Comparison of ENCODE assay signal across 11 mouse cellular contexts in genomic region chr11:102946992-102947343, GRCm38 (mm10). TPM values are rescaled to one million over a fixed set of nuclear protein-coding genes. Genes with fewer than 3 reads are reported as not detected.
A peak's percentile ranks its signal among the peaks of the same experiment; 100 is the strongest.
DNase-seq lines count a peak whose midpoint lies in the region; ATAC-seq lines count a peak whose summit lies in the region.
"Had no signal": no experiment of that assay in that cellular context is flagged by ENCODE, and none has a peak within 500 bp of the region (broad histone marks: within the 10 kb centered on the region; RNA-seq: fewer than 3 reads in every experiment).

No protein-coding gene starts in this region.

- peak overlapping the region; percentile 37 for H3K4me3 ChIP-seq in kidney, embryonic 14.5 days (ENCODE audit: low read length)
- H3K4me3 ChIP-seq in embryonic facial prominence, embryonic 11.5 days (ENCODE audit: low read depth, low read length), result peak overlapping the region; percentile 36
- H3K4me3 ChIP-seq in hindbrain, embryonic 16.5 days (ENCODE audit: low read length), result peak overlapping the region; percentile 44
- peak overlapping the region; percentile 42 for H3K4me3 ChIP-seq in midbrain, embryonic 16.5 days (ENCODE audit: low read depth, low read length)

- H3K27ac ChIP-seq in kidney, embryonic 14.5 days (ENCODE audit: low read depth, low read length), result no peak overlapping the region
- H3K27ac ChIP-seq in embryonic facial prominence, embryonic 11.5 days (replicated peaks; ENCODE audit: low read depth, low read length), result no peak overlapping the region
- no peak overlapping the region for H3K27ac ChIP-seq in hindbrain, embryonic 16.5 days (ENCODE audit: low read depth, low read length)
- no peak overlapping the region for H3K27ac ChIP-seq in midbrain, embryonic 16.5 days (ENCODE audit: low read length)

- DNase-seq in kidney, adult 9 months, result no peak
- no peak for DNase-seq in embryonic facial prominence, embryonic 11.5 days (ENCODE audit: low spot score)
- DNase-seq in left cerebral cortex, adult 8-10 months (ENCODE audit: low spot score in 2 of 2), result no peak
- DNase-seq in urinary bladder, postnatal 14 days (ENCODE audit: low spot score), result no peak
- DNase-seq in retina, embryonic 14.5 days (ENCODE audit: low spot score), result no peak

- H3K9ac ChIP-seq in kidney, embryonic 14.5 days (ENCODE audit: low read depth, low read length), result no peak overlapping the region
- no peak overlapping the region for H3K9ac ChIP-seq in embryonic facial prominence, embryonic 11.5 days (replicated peaks; ENCODE audit: low read length)
- H3K9ac ChIP-seq in hindbrain, embryonic 16.5 days (ENCODE audit: low read depth, low read length), result peak overlapping the region; percentile 54; the same call in 1 of the 2 replicates
- H3K9ac ChIP-seq in midbrain, embryonic 16.5 days (ENCODE audit: low read depth, low read length), result no peak overlapping the region

- peaks cover 33% of the 10 kb centered on the region for H3K4me1 ChIP-seq in kidney, embryonic 14.5 days (ENCODE audit: control insufficient read depth, insufficient read depth, low read length)
- peaks cover 12% of the 10 kb centered on the region; the same call in 1 of the 2 replicates for H3K4me1 ChIP-seq in embryonic facial prominence, embryonic 11.5 days (ENCODE audit: control insufficient read depth, insufficient read depth, low read length)
- peaks cover 24% of the 10 kb centered on the region for H3K4me1 ChIP-seq in hindbrain, embryonic 16.5 days (ENCODE audit: control insufficient read depth, insufficient read depth, low read depth, low read length)
- peaks cover 30% of the 10 kb centered on the region for H3K4me1 ChIP-seq in midbrain, embryonic 16.5 days (ENCODE audit: control insufficient read depth, insufficient read depth, low read length)

- ATAC-seq in kidney, embryonic 14.5 days (ENCODE audit: low FRiP score, low TSS enrichment), result peak; percentile 18; the same call in 1 of the 2 replicates
- no peak for ATAC-seq in embryonic facial prominence, embryonic 11.5 days (replicated peaks; ENCODE audit: insufficient number of reproducible peaks, low FRiP score, low TSS enrichment, low read depth)
- ATAC-seq in hindbrain, embryonic 16.5 days, result no peak; the same call in 1 of the 2 replicates
- 0 out of 2 replicates have a peak, but pooled peaks have one; percentile 4 for ATAC-seq in midbrain, embryonic 16.5 days

- 10% methylated on average over 8 of the region's 8 CpGs for WGBS in kidney, embryonic 14.5 days
- WGBS in embryonic facial prominence, embryonic 11.5 days, result 7% methylated on average over 8 of the region's 8 CpGs
- WGBS in hindbrain, embryonic 16.5 days, result 9% methylated on average over 8 of the region's 8 CpGs
- 6% methylated on average over 8 of the region's 8 CpGs for WGBS in midbrain, embryonic 16.5 days

- H3K27me3 ChIP-seq in kidney, embryonic 14.5 days (ENCODE audit: control insufficient read depth, insufficient read depth, low read length), result peaks cover 92% of the 10 kb centered on the region
- H3K27me3 ChIP-seq in embryonic facial prominence, embryonic 11.5 days (ENCODE audit: control insufficient read depth, insufficient read depth, low read length), result peaks cover 73% of the 10 kb centered on the region
- H3K27me3 ChIP-seq in hindbrain, embryonic 16.5 days (replicated peaks; ENCODE audit: control insufficient read depth, insufficient read depth, low read length), result peaks cover 52% of the 10 kb centered on the region
- peaks cover 76% of the 10 kb centered on the region for H3K27me3 ChIP-seq in midbrain, embryonic 16.5 days (ENCODE audit: control insufficient read depth, insufficient read depth, low read depth, low read length)

- peak overlapping the region; percentile 69 for H3K4me2 ChIP-seq in kidney, embryonic 14.5 days (replicated peaks; ENCODE audit: low read depth, low read length)
- peak overlapping the region; percentile 72 for H3K4me2 ChIP-seq in embryonic facial prominence, embryonic 11.5 days (ENCODE audit: low read depth, low read length)
- H3K4me2 ChIP-seq in hindbrain, embryonic 16.5 days (ENCODE audit: low read length), result peak overlapping the region; percentile 58
- peak overlapping the region; percentile 61 for H3K4me2 ChIP-seq in midbrain, embryonic 16.5 days (ENCODE audit: low read length)

- H3K9me3 ChIP-seq in kidney, embryonic 14.5 days (ENCODE audit: control insufficient read depth, low read length), result no peaks in the 10 kb centered on the region
- H3K9me3 ChIP-seq in embryonic facial prominence, embryonic 11.5 days (replicated peaks; ENCODE audit: control insufficient read depth, low read length), result no peaks in the 10 kb centered on the region
- H3K9me3 ChIP-seq in hindbrain, embryonic 16.5 days (ENCODE audit: control insufficient read depth, low read length), result no peaks in the 10 kb centered on the region
- H3K9me3 ChIP-seq in midbrain, embryonic 16.5 days (replicated peaks; ENCODE audit: control insufficient read depth, low read length, poor library complexity, severe bottlenecking), result no peaks in the 10 kb centered on the region

- H3K36me3 ChIP-seq in kidney, embryonic 14.5 days (ENCODE audit: control insufficient read depth, insufficient read depth, low read length), result no peaks in the 10 kb centered on the region
- no peaks in the 10 kb centered on the region for H3K36me3 ChIP-seq in embryonic facial prominence, embryonic 11.5 days (replicated peaks; ENCODE audit: control insufficient read depth, insufficient read depth, low read depth, low read length)
- no peaks in the 10 kb centered on the region for H3K36me3 ChIP-seq in hindbrain, embryonic 16.5 days (ENCODE audit: control insufficient read depth, insufficient read depth, low read length)
- no peaks in the 10 kb centered on the region for H3K36me3 ChIP-seq in midbrain, embryonic 16.5 days (ENCODE audit: control insufficient read depth, insufficient read depth, low read length)
- H3K36me3 ChIP-seq: G1E had no signal

RNA-seq across cellular contexts. Expression of gene C1ql1, which starts 0.5 kb away (rescaled TPM):
- polyA plus RNA-seq in kidney, embryonic 14.5 days (2014; fragmentation: Nextera tagmentation; extraction: Ambion mirVana), result 6.7 and 8.3 TPM in 2 replicates
- polyA plus RNA-seq in embryonic facial prominence, embryonic 11.5 days (2014; fragmentation: Nextera tagmentation; extraction: Ambion mirVana), result 4.0 and 4.1 TPM in 2 replicates
- polyA plus RNA-seq in hindbrain, embryonic 16.5 days (2015; fragmentation: Nextera tagmentation; extraction: Ambion mirVana), result 9.0 and 9.9 TPM in 2 replicates
- 6.0 and 7.9 TPM in 2 replicates for polyA plus RNA-seq in midbrain, embryonic 16.5 days (2015; fragmentation: Nextera tagmentation; extraction: Ambion mirVana)
- total RNA-seq in left cerebral cortex, adult 8-10 months (2022), result 10 to 100 TPM; 12.9 to 18.8 (median 15.5) TPM
- total RNA-seq: common myeloid progenitor, adult 5-6 weeks; G1E; liver, adult 2 months had no signal
- polyA plus RNA-seq: G1E; liver, adult 2 months had no signal

RNA-seq across cellular contexts. Expression of gene Kif18b, which starts 22.0 kb away (rescaled TPM):
- 8.3 and 13.0 TPM in 2 replicates for polyA plus RNA-seq in kidney, embryonic 14.5 days (2014; fragmentation: Nextera tagmentation; extraction: Ambion mirVana)
- polyA plus RNA-seq in embryonic facial prominence, embryonic 11.5 days (2014; fragmentation: Nextera tagmentation; extraction: Ambion mirVana), result 7.1 and 7.4 TPM in 2 replicates
- polyA plus RNA-seq in hindbrain, embryonic 16.5 days (2015; fragmentation: Nextera tagmentation; extraction: Ambion mirVana), result 2.0 and 2.3 TPM in 2 replicates
- 0.75 and 1.4 TPM in 2 replicates for polyA plus RNA-seq in midbrain, embryonic 16.5 days (2015; fragmentation: Nextera tagmentation; extraction: Ambion mirVana)
- under 1 TPM in 1 of 4 experiments, not detected in 3; 0.17 TPM for total RNA-seq in left cerebral cortex, adult 8-10 months (2022)

RNA-seq across cellular contexts. Expression of gene Gfap, which starts 46.3 kb away (rescaled TPM):
- 0.29 and 0.31 TPM in 2 replicates for polyA plus RNA-seq in kidney, embryonic 14.5 days (2014; fragmentation: Nextera tagmentation; extraction: Ambion mirVana)
- polyA plus RNA-seq in embryonic facial prominence, embryonic 11.5 days (2014; fragmentation: Nextera tagmentation; extraction: Ambion mirVana), result 0.22 and 0.25 TPM in 2 replicates
- 4.8 and 15.5 TPM in 2 replicates for polyA plus RNA-seq in hindbrain, embryonic 16.5 days (2015; fragmentation: Nextera tagmentation; extraction: Ambion mirVana)
- polyA plus RNA-seq in midbrain, embryonic 16.5 days (2015; fragmentation: Nextera tagmentation; extraction: Ambion mirVana), result 0.27 and 1.2 TPM in 2 replicates
- 100 to 1,000 TPM; 134 to 920 (median 381) TPM for total RNA-seq in left cerebral cortex, adult 8-10 months (2022)
- total RNA-seq: G1E had no signal
- polyA plus RNA-seq: G1E had no signal

Comparison
In these comparisons a context has a peak if more than half of its experiments do, and no peak if none do; other contexts are left out.
1. ATAC-seq: peak in kidney, embryonic 14.5 days (single experiment) and midbrain, embryonic 16.5 days (single experiment); none in embryonic facial prominence, embryonic 11.5 days (single experiment) and hindbrain, embryonic 16.5 days (single experiment).
2. Peak in every context shown above with its lines, with median percentiles within 50 percentile points of each other: H3K4me2 ChIP-seq and H3K4me3 ChIP-seq.